Mouse (Mus musculus): Measurements from ENCODE around the gene Arl2bp. TPM values are rescaled to one million over a fixed set of nuclear protein-coding genes. Genes with fewer than 3 reads are reported as not detected.

Arl2bp gene
- total RNA-seq, 2 experiments from 2014 or later: 63.2 to 64.6 TPM

DNA sequence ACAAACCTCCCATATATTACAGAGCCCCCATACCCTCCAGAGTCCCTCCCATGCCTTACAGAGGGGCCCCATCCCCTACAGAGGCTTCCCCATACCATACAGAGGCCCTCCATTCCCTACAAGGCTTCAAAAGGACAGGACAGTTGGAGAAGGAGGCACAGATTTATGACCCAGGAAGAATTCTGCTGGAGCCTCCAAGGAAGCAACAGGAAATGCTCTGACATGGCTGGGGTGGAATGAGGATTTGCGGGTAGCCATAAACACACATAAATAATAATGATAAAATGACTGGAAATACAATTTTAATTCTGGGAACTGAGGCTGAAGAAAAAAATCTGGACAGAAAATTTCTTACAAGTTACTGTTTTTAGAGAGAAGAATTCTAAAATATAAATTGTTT is 50.4 kb downstream of the Arl2bp start:
- intact Hi-C loops (cut with DNase I; ENCODE audit: low total_unique reads): no loop called here
- DNase-seq: no peak

Other genes with a start within 250 kb of the Arl2bp start
- under 1 TPM; 0.13 to 0.41 TPM for gene Nlrc5, start 232.2 kb upstream of the Arl2bp start, total RNA-seq (2021)
- gene Cpne2, start 133.6 kb upstream of the Arl2bp start, total RNA-seq (2021): 10 to 100 TPM; 13.4 to 20.7 TPM
- gene Rspry1, start 64.7 kb upstream of the Arl2bp start, total RNA-seq (2021): 10 to 100 TPM in 1 of 2 experiments, 1 to 10 TPM in 1; 9.4 to 10.3 TPM
- gene Fam192a, start 64.6 kb upstream of the Arl2bp start, total RNA-seq (2021): 10 to 100 TPM; 21.1 to 25.2 TPM
- gene Pllp, start 29.7 kb downstream of the Arl2bp start, total RNA-seq (2021): 10 to 100 TPM in 1 of 2 experiments, 1 to 10 TPM in 1; 2.7 to 13.1 TPM
- not detected for gene Ccl22, start 79.0 kb downstream of the Arl2bp start, total RNA-seq (2021)
- gene Cx3cl1, start 105.4 kb downstream of the Arl2bp start, total RNA-seq (2021): under 1 TPM; 0.82 to 0.96 TPM
- gene Ccl17, start 143.9 kb downstream of the Arl2bp start, total RNA-seq (2021): not detected
- gene Coq9, start 171.7 kb downstream of the Arl2bp start, total RNA-seq (2021): 100 to 1,000 TPM; 341 to 397 TPM
- gene Ciapin1, start 171.8 kb downstream of the Arl2bp start, total RNA-seq (2021): 10 to 100 TPM; 32.0 to 33.5 TPM
- gene Polr2c, start 190.8 kb downstream of the Arl2bp start, total RNA-seq (2021): 10 to 100 TPM; 37.3 to 39.4 TPM
- gene Dok4, start 209.7 kb downstream of the Arl2bp start, total RNA-seq (2021): 1 to 10 TPM; 9.6 to 9.8 TPM